Mouse (Mus musculus) midbrain, postnatal 0 days (tissue): Measurements from ENCODE around the gene Sgsh. TPM values are rescaled to one million over a fixed set of nuclear protein-coding genes. Genes with fewer than 3 reads are reported as not detected.

Experiments used
- ATAC-seq: fragments of 200-750 bp; cut with Nextera tagmentation; 2 replicates; pipeline ENCODE4 v1.8.0; 2017; ENCODE audit warnings: moderate number of reproducible peaks, mild to moderate bottlenecking, moderate TSS enrichment, moderate library complexity; ENCODE audit not compliant: low FRiP score
- DNase-seq: peaks from one replicate; pipeline ENCODE4 v3.0.0-alpha.2; 2015; ENCODE audit warnings: low spot score
- H3K27ac ChIP-seq: fragments of 300-500 bp; sonication (generic); 2 replicates; pipeline ENCODE4 v1.5.1; 2014; ENCODE audit warnings: low read depth, mild to moderate bottlenecking, low read length, mixed read lengths
- H3K27me3 ChIP-seq: fragments of 300-500 bp; sonication (generic); 2 replicates; pipeline ENCODE4 v1.6.1; 2014; ENCODE audit warnings: low read length, control low read depth, mixed read lengths; ENCODE audit not compliant: insufficient read depth
- H3K36me3 ChIP-seq: fragments of 300-500 bp; sonication (generic); 2 replicates; pipeline ENCODE4 v1.6.1; 2014; ENCODE audit warnings: low read length, control low read depth, mixed read lengths; ENCODE audit not compliant: insufficient read depth
- H3K4me1 ChIP-seq: fragments of 300-500 bp; sonication (generic); 2 replicates; pipeline ENCODE4 v1.6.1; 2014; ENCODE audit warnings: mild to moderate bottlenecking, control low read depth, antibody characterized with exemption, low read length, mixed read lengths; ENCODE audit not compliant: insufficient read depth
- H3K4me2 ChIP-seq: fragments of 300-500 bp; sonication (generic); 2 replicates; pipeline ENCODE4 v1.6.1; 2014; ENCODE audit warnings: low read depth, mild to moderate bottlenecking, low read length, mixed read lengths; ENCODE audit not compliant: poor library complexity, severe bottlenecking
- H3K4me3 ChIP-seq: fragments of 300-500 bp; sonication (generic); 2 replicates; pipeline ENCODE4 v1.5.1; 2014; ENCODE audit warnings: low read depth, mild to moderate bottlenecking, low read length, moderate library complexity
- H3K9ac ChIP-seq: fragments of 300-500 bp; sonication (generic); replicated peaks from 2 replicates; pipeline ENCODE4 v1.6.1; 2014; ENCODE audit warnings: mild to moderate bottlenecking, low read length, moderate library complexity, mixed read lengths; ENCODE audit not compliant: poor library complexity, severe bottlenecking
- H3K9me3 ChIP-seq: fragments of 300-500 bp; sonication (generic); 2 replicates; pipeline ENCODE4 v1.6.1; 2016; ENCODE audit warnings: low read length, control low read depth
- CTCF ChIP-seq: IDR thresholded peaks from 2 replicates; pipeline ENCODE4 v1.5.1; 2016; ENCODE audit warnings: antibody characterized with exemption, mild to moderate bottlenecking
- WGBS: fragments of 180-500 bp; shearing (Covaris S2); extraction: QIAGEN DNeasy Blood & Tissue Kit; methylation state at CpG from one replicate; pipeline ENCODE4 v1.1.7; 2014; 5-methylcytosine and 5-hydroxymethylcytosine counted together
- polyA plus RNA-seq: library from polyadenylated mRNA; unstranded; fragments of >200 nt; fragmentation: Nextera tagmentation; extraction: Ambion mirVana; gene quantifications from 2 replicates; pipeline ENCODE4 v1.2.1, GENCODE M21; 2015
- total RNA-seq: library from RNA; depleted of rRNA; stranded (reverse); fragments of >200 nt; gene quantifications from 2 replicates; pipeline ENCODE4 v1.2.3, GENCODE M21; 2014

The Sgsh gene
- total and polyA plus RNA-seq, 2 experiments from 2014 or later, result 5.4 TPM

DNA sequence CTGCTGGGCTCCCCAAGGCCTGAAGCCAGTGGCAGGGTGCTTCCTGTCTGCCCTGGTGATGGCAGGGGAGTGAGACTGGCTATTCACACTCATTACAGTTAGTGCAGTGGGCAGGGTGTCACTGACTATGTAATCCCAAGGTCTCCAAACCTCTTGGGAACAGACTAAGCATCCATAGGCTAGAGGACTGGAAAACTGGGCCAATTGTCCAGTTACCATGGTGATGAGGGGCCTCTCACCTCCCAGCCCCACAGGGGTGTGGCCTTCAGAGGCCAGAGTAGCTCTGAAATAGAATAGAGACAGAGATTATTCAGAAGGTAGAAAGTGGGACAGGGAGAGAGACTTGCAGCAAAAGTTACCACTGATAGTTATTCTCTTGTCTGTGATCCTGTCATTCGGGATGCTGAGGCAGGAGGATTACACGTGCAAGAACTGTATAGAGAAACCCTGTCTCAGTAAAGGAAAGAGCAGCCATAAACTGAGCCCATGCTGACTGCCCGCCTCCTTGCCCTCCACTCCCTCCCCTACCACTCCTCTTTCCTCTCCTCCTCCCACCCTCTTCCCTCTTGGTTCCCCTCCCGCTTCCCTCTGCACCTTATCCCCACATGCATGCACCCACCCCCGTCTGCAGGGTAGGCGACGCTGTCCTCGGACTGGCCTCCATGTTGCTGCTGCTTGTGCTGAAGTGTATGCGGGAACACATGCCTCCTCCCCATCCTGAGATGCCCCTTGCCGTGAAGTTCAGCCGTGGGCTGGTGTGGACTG lies 7.6 kb upstream of the Sgsh start:
- WGBS, result 22% methylated on average over 11 of the region's 11 CpGs
- ATAC-seq, result peak; percentile 54; the same call in 1 of the 2 replicates
- H3K4me2 ChIP-seq, result peak overlapping the region; percentile 37

DNA sequence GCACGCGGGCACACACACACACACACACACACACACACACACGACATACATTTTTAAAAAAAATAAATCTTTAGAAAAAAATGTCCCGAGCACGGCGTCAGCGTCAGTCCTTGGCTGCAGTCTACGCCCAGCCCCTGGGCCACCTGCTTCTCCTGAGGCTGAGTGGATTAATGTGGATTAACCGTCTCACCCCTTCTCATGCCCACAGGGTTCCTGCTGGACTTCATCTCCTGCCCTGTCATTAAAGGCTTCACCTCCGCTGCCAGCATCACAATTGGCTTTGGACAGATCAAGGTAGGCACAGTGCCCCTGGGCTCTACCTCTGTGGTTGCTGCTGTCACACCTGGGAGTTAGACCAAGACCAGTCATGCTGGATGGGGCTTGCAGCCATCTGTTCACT lies 3.8 kb upstream of the Sgsh start:
- no peak overlapping the region for H3K4me2 ChIP-seq
- H3K36me3 ChIP-seq, result peaks cover 2% of the 10 kb centered on the region; the same call in 1 of the 2 replicates
- ATAC-seq (no peak), DNase-seq (no peak)
- H3K27ac ChIP-seq, result no peak overlapping the region
- no peaks in the 10 kb centered on the region for H3K4me1 ChIP-seq
- no peak overlapping the region for H3K9ac ChIP-seq
- no peaks in the 10 kb centered on the region for H3K9me3 ChIP-seq
- whole genome bisulfite sequencing, result 79% methylated on average over 10 of the region's 10 CpGs
- no peak for TF ChIP-seq CTCF
- H3K4me3 ChIP-seq, result no peak overlapping the region
- H3K27me3 ChIP-seq, result no peaks in the 10 kb centered on the region

More for the DNA sequence above, 7.6 kb upstream of the Sgsh start:
- peak overlapping the region; percentile 18; the same call in 1 of the 2 replicates for H3K4me3 ChIP-seq
- H3K9ac ChIP-seq, result 0 out of 2 replicates have a peak overlapping the region, but pooled peaks have one; percentile 19
- TF ChIP-seq CTCF, result no peak
- no peaks in the 10 kb centered on the region for H3K27me3 ChIP-seq
- peaks cover 2% of the 10 kb centered on the region; the same call in 1 of the 2 replicates for H3K36me3 ChIP-seq
- no peaks in the 10 kb centered on the region for H3K9me3 ChIP-seq
- no peak overlapping the region for H3K27ac ChIP-seq
- no peak for DNase-seq
- H3K4me1 ChIP-seq, result no peaks in the 10 kb centered on the region

DNA sequence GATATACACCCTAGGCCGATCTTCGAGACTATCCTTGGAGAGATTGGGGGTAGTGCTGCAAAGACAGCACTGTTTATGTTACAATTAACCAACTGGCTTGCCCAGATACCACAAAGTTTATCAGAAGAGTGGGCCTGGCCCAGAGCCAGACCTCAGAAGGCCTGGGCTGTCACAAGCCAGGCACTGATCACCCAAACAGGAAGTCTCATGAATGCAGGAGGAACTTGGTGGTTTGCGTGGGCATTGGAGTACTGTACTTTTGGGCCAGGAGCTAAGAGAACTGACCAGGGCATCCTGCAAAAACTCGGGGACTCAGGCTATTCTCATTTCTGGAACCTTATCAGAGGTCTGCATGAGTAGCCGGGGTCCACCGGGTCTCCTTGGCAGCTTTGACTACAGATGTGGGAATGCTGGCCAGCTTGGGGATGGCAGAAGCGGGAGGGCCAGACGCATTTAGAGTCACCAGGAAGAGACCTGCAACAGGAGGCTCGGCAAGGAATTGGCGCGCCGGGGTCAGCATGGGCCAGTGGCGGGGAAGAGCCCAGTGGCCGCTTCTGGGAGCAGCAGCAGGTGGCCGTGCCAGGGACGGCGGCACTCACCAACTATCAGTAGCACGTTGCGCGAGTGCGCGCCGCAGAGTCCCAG lies 416 bp downstream of the Sgsh start:
- Histone ChIP-seq H3K4me1 (no peaks in the 10 kb centered on the region), H3K9ac (peak overlapping the region; percentile 50), H3K27me3 (no peaks in the 10 kb centered on the region), H3K9me3 (no peaks in the 10 kb centered on the region), H3K27ac (no peak overlapping the region), H3K36me3 (no peaks in the 10 kb centered on the region), H3K4me2 (peak overlapping the region; percentile 98), H3K4me3 (peak overlapping the region; percentile 61)
- DNase-seq, result no peak
- WGBS, result 8% methylated on average over 23 of the region's 23 CpGs
- no peak for TF ChIP-seq CTCF
- no peak; the same call in 1 of the 2 replicates for ATAC-seq

DNA sequence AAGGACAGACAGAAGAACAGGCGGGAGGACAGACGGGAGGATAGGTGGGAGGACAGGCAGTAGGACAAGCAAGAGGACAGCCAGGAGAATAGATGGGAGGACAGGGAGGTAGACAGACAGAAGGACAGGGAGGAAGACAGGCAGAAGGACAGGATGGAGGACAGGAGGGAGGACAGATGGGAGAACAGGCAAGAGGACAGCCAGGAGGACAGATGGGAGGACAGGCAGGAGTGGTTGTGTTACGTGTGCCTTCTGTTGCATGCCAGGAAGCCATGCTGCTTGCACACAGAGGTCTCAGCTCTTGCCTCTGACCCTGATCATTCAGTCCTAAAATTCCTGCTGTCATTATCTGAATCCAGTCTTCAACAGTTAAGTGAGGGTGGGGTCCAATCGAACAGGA lies 1.4 kb downstream of the Sgsh start:
- 88% methylated on average over 4 of the region's 4 CpGs for WGBS
- Histone ChIP-seq H3K4me2 (no peak overlapping the region), H3K9ac (no peak overlapping the region), H3K9me3 (no peaks in the 10 kb centered on the region), H3K4me3 (no peak overlapping the region), H3K36me3 (no peaks in the 10 kb centered on the region), H3K27me3 (no peaks in the 10 kb centered on the region), H3K4me1 (no peaks in the 10 kb centered on the region), H3K27ac (no peak overlapping the region)
- no peak for DNase-seq
- no peak for ATAC-seq
- no peak for TF ChIP-seq CTCF

DNA sequence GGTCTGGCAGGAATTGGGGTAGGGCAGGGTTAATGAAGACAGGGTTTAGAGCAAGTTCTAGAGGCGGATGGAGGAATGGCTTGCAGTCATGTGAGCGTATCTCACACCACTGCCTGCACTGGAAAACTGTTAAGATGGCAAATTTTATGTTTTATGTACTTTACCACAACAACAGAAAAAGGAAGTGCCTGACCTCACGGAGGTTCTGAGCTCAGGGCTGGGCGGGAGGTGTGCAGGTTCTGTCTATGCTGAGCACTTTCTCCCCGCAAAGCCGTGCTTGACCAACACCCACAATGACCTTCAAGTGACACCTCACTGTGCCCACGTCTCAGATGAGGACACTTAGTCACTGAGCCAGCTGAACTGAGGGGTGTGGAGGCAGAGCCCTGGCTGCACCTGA lies 3.2 kb downstream of the Sgsh start:
- H3K4me1 ChIP-seq, result no peaks in the 10 kb centered on the region
- DNase-seq, result no peak
- no peak for ATAC-seq
- H3K4me2 ChIP-seq, result no peak overlapping the region
- TF ChIP-seq CTCF, result no peak
- no peak overlapping the region for H3K27ac ChIP-seq
- no peak overlapping the region for H3K4me3 ChIP-seq
- no peaks in the 10 kb centered on the region for H3K9me3 ChIP-seq
- no peak overlapping the region for H3K9ac ChIP-seq
- H3K27me3 ChIP-seq, result no peaks in the 10 kb centered on the region
- H3K36me3 ChIP-seq, result no peaks in the 10 kb centered on the region
- WGBS, result 81% methylated on average over 7 of the region's 7 CpGs

DNA sequence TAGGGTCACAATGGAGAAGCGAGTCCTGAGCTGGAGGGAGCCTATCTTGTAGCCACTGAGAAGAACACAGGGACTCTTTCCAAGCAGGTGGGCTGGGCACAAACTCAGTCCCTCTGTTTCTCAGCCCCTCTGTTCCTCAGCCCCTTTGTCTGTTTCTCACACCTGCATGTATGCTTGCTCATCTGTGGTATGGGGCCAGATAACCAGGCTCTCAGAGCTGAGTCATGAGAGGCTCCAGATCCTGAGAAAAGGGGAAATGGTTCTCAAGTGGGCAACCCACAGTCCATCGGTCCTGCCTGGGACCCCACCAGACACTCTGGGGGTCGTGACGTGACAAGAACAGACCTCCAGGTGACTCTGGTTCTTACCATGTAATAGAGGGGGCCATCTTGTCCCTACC lies 8.2 kb downstream of the Sgsh start:
- Histone ChIP-seq H3K9ac (no peak overlapping the region), H3K9me3 (no peaks in the 10 kb centered on the region), H3K27me3 (no peaks in the 10 kb centered on the region), H3K4me3 (no peak overlapping the region), H3K36me3 (no peaks in the 10 kb centered on the region), H3K27ac (no peak overlapping the region), H3K4me1 (no peaks in the 10 kb centered on the region), H3K4me2 (no peak overlapping the region)
- TF ChIP-seq CTCF, result no peak
- no peak for DNase-seq
- ATAC-seq, result no peak
- 84% methylated on average over 4 of the region's 4 CpGs for WGBS
